In genomic region chr2:167798969-167799513, GRCm38 (mm10) we compare ENCODE assay signal across 15 mouse cellular contexts.
DNase-seq lines count a peak whose midpoint lies in the region; ATAC-seq and TF ChIP-seq lines count a peak whose summit lies in the region.
"Had no signal": no experiment of that assay in that cellular context is flagged by ENCODE, and none has a peak within 500 bp of the region (broad histone marks: within the 10 kb centered on the region; RNA-seq: fewer than 3 reads in every experiment).

No protein-coding gene starts in this region.

- no peak overlapping the region for H3K9ac ChIP-seq in intestine, postnatal 0 days (ENCODE audit: low read depth, low read length)
- H3K9ac ChIP-seq in hindbrain, embryonic 16.5 days (ENCODE audit: low read depth, low read length): no peak overlapping the region
- H3K9ac ChIP-seq: forebrain, embryonic 15.5 days; heart, embryonic 12.5 days; hindbrain, embryonic 13.5 days; limb, embryonic 15.5 days had no signal

- no peaks in the 10 kb centered on the region; the same call in 1 of the 2 replicates for H3K4me1 ChIP-seq in kidney, adult 2 months (ENCODE audit: control insufficient read depth, insufficient read depth, low read length)
- H3K4me1 ChIP-seq in brown adipose tissue, adult 24 weeks (ENCODE audit: control insufficient read depth, insufficient read depth, insufficient read length, low read length): peaks cover 6% of the 10 kb centered on the region; the same call in 1 of the 2 replicates
- peaks cover 3% of the 10 kb centered on the region; the same call in 1 of the 2 replicates for H3K4me1 ChIP-seq in intestine, postnatal 0 days (replicated peaks; ENCODE audit: control insufficient read depth, insufficient read depth, low read length)
- H3K4me1 ChIP-seq in small intestine, adult 2 months (ENCODE audit: control insufficient read depth, insufficient read depth, insufficient read length, low read length): peaks cover 22% of the 10 kb centered on the region
- H3K4me1 ChIP-seq in hindbrain, embryonic 16.5 days (ENCODE audit: control insufficient read depth, insufficient read depth, low read depth, low read length): no peaks in the 10 kb centered on the region
- H3K4me1 ChIP-seq: forebrain, embryonic 15.5 days; hindbrain, embryonic 13.5 days had no signal

- no peak for TF ChIP-seq POLR2A in kidney, adult 2 months (IDR thresholded peaks at IDR 0.05; ENCODE audit: low read depth, low read length)
- TF ChIP-seq POLR2A in small intestine, adult 2 months (IDR thresholded peaks at IDR 0.05; ENCODE audit: low read depth, low read length): no peak

- H3K4me2 ChIP-seq in intestine, postnatal 0 days (replicated peaks; ENCODE audit: low read depth): no peak overlapping the region
- H3K4me2 ChIP-seq in hindbrain, embryonic 16.5 days (ENCODE audit: low read length): no peak overlapping the region
- H3K4me2 ChIP-seq: forebrain, embryonic 15.5 days; heart, embryonic 12.5 days; hindbrain, embryonic 13.5 days; limb, embryonic 15.5 days had no signal

- H3K4me3 ChIP-seq in kidney, adult 2 months (ENCODE audit: insufficient read depth, low read depth, low read length): no peak overlapping the region
- no peak overlapping the region for H3K4me3 ChIP-seq in brown adipose tissue, adult 24 weeks (ENCODE audit: insufficient read depth, low read depth, low read length)
- no peak overlapping the region for H3K4me3 ChIP-seq in intestine, postnatal 0 days (ENCODE audit: low read depth, low read length)
- H3K4me3 ChIP-seq in small intestine, adult 2 months (ENCODE audit: low read depth, low read length): no peak overlapping the region
- H3K4me3 ChIP-seq in hindbrain, embryonic 16.5 days (ENCODE audit: low read length): no peak overlapping the region
- H3K4me3 ChIP-seq: forebrain, embryonic 15.5 days; heart, embryonic 12.5 days; hindbrain, embryonic 13.5 days; left cerebral cortex, adult 2 months; limb, embryonic 15.5 days had no signal

- no peaks in the 10 kb centered on the region for H3K36me3 ChIP-seq in kidney, adult 2 months (ENCODE audit: control insufficient read depth, insufficient read depth, low read length)
- H3K36me3 ChIP-seq in intestine, postnatal 0 days (ENCODE audit: control insufficient read depth, insufficient read depth): no peaks in the 10 kb centered on the region
- H3K36me3 ChIP-seq in small intestine, adult 2 months (ENCODE audit: control insufficient read depth, insufficient read depth, low read length): no peaks in the 10 kb centered on the region
- no peaks in the 10 kb centered on the region for H3K36me3 ChIP-seq in hindbrain, embryonic 16.5 days (ENCODE audit: control insufficient read depth, insufficient read depth, low read length)
- H3K36me3 ChIP-seq: forebrain, embryonic 15.5 days; heart, embryonic 12.5 days; hindbrain, embryonic 13.5 days; limb, embryonic 15.5 days had no signal

- no peaks in the 10 kb centered on the region for H3K27me3 ChIP-seq in kidney, adult 2 months (replicated peaks; ENCODE audit: control insufficient read depth, insufficient read depth, low read length)
- no peaks in the 10 kb centered on the region for H3K27me3 ChIP-seq in intestine, postnatal 0 days (replicated peaks; ENCODE audit: control insufficient read depth, insufficient read depth, low read length)
- H3K27me3 ChIP-seq in small intestine, adult 2 months (ENCODE audit: control insufficient read depth, insufficient read depth, low read length): no peaks in the 10 kb centered on the region
- no peaks in the 10 kb centered on the region for H3K27me3 ChIP-seq in hindbrain, embryonic 16.5 days (replicated peaks; ENCODE audit: control insufficient read depth, insufficient read depth, low read length)
- H3K27me3 ChIP-seq: forebrain, embryonic 15.5 days; heart, embryonic 12.5 days; hindbrain, embryonic 13.5 days; limb, embryonic 15.5 days had no signal

- H3K27ac ChIP-seq in kidney, adult 2 months (ENCODE audit: insufficient read depth, low read depth, low read length): no peak overlapping the region
- peak overlapping the region; percentile 75 for H3K27ac ChIP-seq in brown adipose tissue, adult 24 weeks (replicated peaks; ENCODE audit: low read depth, low read length)
- H3K27ac ChIP-seq in intestine, postnatal 0 days (ENCODE audit: low read depth, low read length): peak overlapping the region; percentile 63
- H3K27ac ChIP-seq in small intestine, adult 2 months (ENCODE audit: insufficient read depth, low read depth, low read length): peak overlapping the region; percentile 96
- H3K27ac ChIP-seq in hindbrain, embryonic 16.5 days (ENCODE audit: low read depth, low read length): no peak overlapping the region
- H3K27ac ChIP-seq: forebrain, embryonic 15.5 days; hindbrain, embryonic 13.5 days; left cerebral cortex, adult 2 months had no signal

- intact Hi-C loops in left cerebral cortex, postnatal 36 days (cut with DNase I): no loop called here

- ATAC-seq in intestine, postnatal 0 days: peak; percentile 49
- ATAC-seq in hindbrain, embryonic 16.5 days: no peak
- ATAC-seq: CD4-positive, CD25-positive, alpha-beta regulatory T cell, adult 4 months; forebrain, embryonic 15.5 days had no signal

- 85% methylated on average over 9 of the region's 9 CpGs for WGBS in kidney, adult 2 months
- WGBS in intestine, postnatal 0 days: 43% methylated on average over 9 of the region's 9 CpGs
- 50% methylated on average over 9 of the region's 9 CpGs for WGBS in small intestine, adult 2 months
- WGBS in hindbrain, embryonic 16.5 days: 87% methylated on average over 9 of the region's 9 CpGs

- DNase-seq in kidney, adult 2 months: peak; percentile 72
- DNase-seq in kidney, adult 18-20 months: no peak
- DNase-seq in left cerebral cortex, postnatal 36 days (ENCODE audit: low spot score in 2 of 2): no peak
- DNase-seq: cerebellum, adult 18-20 months; right cerebral cortex, adult 18-20 months had no signal

- H3K9me3 ChIP-seq in intestine, postnatal 0 days (ENCODE audit: control insufficient read depth): no peaks in the 10 kb centered on the region
- no peaks in the 10 kb centered on the region for H3K9me3 ChIP-seq in hindbrain, embryonic 16.5 days (ENCODE audit: control insufficient read depth, low read length)
- H3K9me3 ChIP-seq: forebrain, embryonic 15.5 days; hindbrain, embryonic 13.5 days; limb, embryonic 15.5 days had no signal

- TF ChIP-seq CTCF in kidney, adult 2 months (conservative IDR thresholded peaks at IDR 0.05; ENCODE audit: insufficient read depth, insufficient read length, low read depth, low read length): no peak
- TF ChIP-seq CTCF in intestine, postnatal 0 days (IDR thresholded peaks at IDR 0.05; ENCODE audit: low read depth): no peak
- TF ChIP-seq CTCF in small intestine, adult 2 months (IDR thresholded peaks at IDR 0.05; ENCODE audit: extremely low read depth, insufficient read length, insufficient replicate concordance, low read depth, low read length): no peak

Comparison
In these comparisons a context has a peak if more than half of its experiments do, and no peak if none do; other contexts are left out.
1. H3K27ac ChIP-seq: peak in brown adipose tissue, adult 24 weeks (single experiment), intestine, postnatal 0 days (single experiment) and small intestine, adult 2 months (single experiment); none in kidney, adult 2 months (single experiment) and hindbrain, embryonic 16.5 days (single experiment).